Mouse (Mus musculus): ENCODE data around the gene Prss35. TPM values are rescaled to one million over a fixed set of nuclear protein-coding genes. Genes with fewer than 3 reads are reported as not detected.

The Prss35 gene
- polyA plus RNA-seq (2014; fragmentation: Nextera tagmentation; extraction: Ambion mirVana), result 5.4 and 6.1 TPM in 2 replicates

DNA sequence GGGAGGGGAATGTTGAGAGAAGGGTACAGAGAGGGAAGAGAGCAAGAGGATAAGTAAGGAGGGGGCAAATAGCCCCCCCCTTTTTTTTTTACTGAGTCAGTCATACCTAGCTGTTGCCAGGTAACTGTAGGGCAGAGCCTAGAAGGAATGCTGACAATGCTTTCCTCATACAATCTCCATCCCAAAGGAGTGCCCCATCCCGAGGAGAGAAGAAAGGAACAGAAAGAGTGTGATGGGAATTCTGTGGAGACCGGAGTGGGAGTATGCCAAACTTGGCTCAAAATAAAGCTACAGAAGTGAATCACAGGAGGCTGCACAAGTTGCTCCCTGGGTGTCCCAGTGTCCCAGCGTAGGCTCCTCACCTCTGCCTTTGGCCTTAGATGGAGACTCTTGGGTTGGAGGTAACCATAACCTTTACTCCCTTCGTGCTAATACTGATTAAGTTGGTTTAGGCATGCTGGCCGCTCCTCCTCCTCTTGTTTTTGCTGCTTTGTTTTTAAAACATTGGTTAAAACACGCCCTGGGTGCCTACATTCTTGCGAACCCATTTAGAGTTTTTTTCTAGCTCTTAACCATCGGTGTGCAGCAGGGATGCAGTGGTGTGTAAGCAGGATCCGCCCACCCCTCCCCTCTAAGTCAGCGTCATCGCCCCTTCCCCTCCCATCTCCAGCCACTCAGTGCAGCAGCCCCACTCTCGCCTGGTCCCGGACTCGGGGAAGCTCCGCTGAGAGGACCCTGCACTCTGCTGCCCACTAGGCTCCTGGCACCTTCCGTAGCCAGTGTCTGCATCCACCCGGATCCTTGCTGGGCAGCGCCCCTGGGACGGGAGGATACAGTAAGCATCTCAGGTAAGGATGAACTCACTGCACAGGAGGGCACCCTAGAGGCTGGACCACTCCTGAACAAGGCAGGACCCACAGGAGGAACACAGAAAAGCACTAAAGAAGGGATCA lies at the start of gene Prss35:
TSS of gene Prss35 (plus strand) at position 691 of the 953 bp plus-strand sequence.
- H3K4me3 ChIP-seq (ENCODE audit: low read depth, low read length), result peak within 1 kb of the TSS; percentile 35
- no peaks in the 10 kb centered on the region for H3K36me3 ChIP-seq (replicated peaks; ENCODE audit: control insufficient read depth, insufficient read depth, low read depth, low read length)
- 4% methylated on average over 19 of the region's 19 CpGs for WGBS
- peak within 1 kb of the TSS; percentile 68 for H3K4me2 ChIP-seq (ENCODE audit: low read depth, low read length)
- no peaks in the 10 kb centered on the region for H3K9me3 ChIP-seq (replicated peaks; ENCODE audit: control insufficient read depth, low read length)
- H3K4me1 ChIP-seq (ENCODE audit: control insufficient read depth, insufficient read depth, low read length), result no peaks in the 10 kb centered on the region; the same call in 1 of the 2 replicates
- peak within 1 kb of the TSS; percentile 50 for H3K9ac ChIP-seq (replicated peaks; ENCODE audit: low read length)
- ATAC-seq (replicated peaks; ENCODE audit: insufficient number of reproducible peaks, low FRiP score, low TSS enrichment, low read depth) (peak; percentile 82), DNase-seq (ENCODE audit: low spot score) (peak; percentile 74)
- no peaks in the 10 kb centered on the region for H3K27me3 ChIP-seq (ENCODE audit: control insufficient read depth, insufficient read depth, low read length)
- H3K27ac ChIP-seq (replicated peaks; ENCODE audit: low read depth, low read length), result no peak within 1 kb of the TSS

DNA sequence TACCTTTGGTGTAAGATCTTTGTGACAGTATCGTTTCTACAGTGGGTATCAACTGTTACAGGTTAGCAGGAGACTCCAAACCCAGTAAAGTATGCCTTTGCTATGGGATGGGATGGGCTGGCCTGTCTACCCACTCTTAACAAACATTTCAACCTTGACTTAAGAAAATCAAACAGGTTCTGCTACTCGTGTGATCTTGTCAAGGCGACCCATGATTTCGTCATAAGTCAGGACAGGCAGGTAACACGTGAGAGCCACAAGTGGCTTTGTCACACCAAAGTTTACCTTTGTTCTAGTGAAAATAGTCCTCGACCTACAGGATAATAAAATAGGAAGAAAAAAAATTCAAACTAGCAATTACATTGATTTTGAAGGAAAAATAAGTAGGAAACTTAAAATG lies 49.5 kb upstream of the Prss35 start:
- Histone ChIP-seq H3K27me3 (ENCODE audit: control insufficient read depth, insufficient read depth, low read length) (no peaks in the 10 kb centered on the region; the same call in 1 of the 2 replicates), H3K4me3 (ENCODE audit: low read depth, low read length) (no peak overlapping the region), H3K27ac (replicated peaks; ENCODE audit: low read depth, low read length) (no peak overlapping the region), H3K9ac (replicated peaks; ENCODE audit: low read length) (no peak overlapping the region), H3K36me3 (replicated peaks; ENCODE audit: control insufficient read depth, insufficient read depth, low read depth, low read length) (no peaks in the 10 kb centered on the region), H3K4me2 (ENCODE audit: low read depth, low read length) (no peak overlapping the region), H3K9me3 (replicated peaks; ENCODE audit: control insufficient read depth, low read length) (no peaks in the 10 kb centered on the region), H3K4me1 (ENCODE audit: control insufficient read depth, insufficient read depth, low read length) (no peaks in the 10 kb centered on the region)
- ATAC-seq (replicated peaks; ENCODE audit: insufficient number of reproducible peaks, low FRiP score, low TSS enrichment, low read depth), result no peak
- no peak for DNase-seq (ENCODE audit: low spot score)
- WGBS, result 88% methylated on average over 6 of the region's 6 CpGs

DNA sequence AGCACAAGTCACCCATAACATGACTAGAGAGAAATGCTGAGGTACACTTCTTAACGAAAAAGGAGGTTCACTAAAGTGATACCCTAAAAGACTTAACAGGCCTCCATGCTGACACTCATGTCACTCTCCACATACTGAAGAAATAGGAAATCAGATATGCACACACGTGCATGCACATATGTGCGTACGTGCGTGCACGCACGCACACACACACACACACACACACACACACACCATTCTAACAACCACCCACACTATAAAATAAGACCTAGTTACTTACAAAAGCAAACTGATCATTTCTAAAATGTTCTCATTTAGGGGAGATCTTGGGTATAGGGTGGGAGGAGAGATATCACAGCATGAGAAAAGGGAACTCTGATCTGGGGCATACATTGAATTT lies 48.8 kb upstream of the Prss35 start:
- no peak for DNase-seq (ENCODE audit: low spot score)
- Histone ChIP-seq H3K4me2 (ENCODE audit: low read depth, low read length) (no peak overlapping the region), H3K36me3 (replicated peaks; ENCODE audit: control insufficient read depth, insufficient read depth, low read depth, low read length) (no peaks in the 10 kb centered on the region), H3K9me3 (replicated peaks; ENCODE audit: control insufficient read depth, low read length) (no peaks in the 10 kb centered on the region), H3K4me3 (ENCODE audit: low read depth, low read length) (no peak overlapping the region), H3K27ac (replicated peaks; ENCODE audit: low read depth, low read length) (no peak overlapping the region), H3K27me3 (ENCODE audit: control insufficient read depth, insufficient read depth, low read length) (no peaks in the 10 kb centered on the region; the same call in 1 of the 2 replicates), H3K4me1 (ENCODE audit: control insufficient read depth, insufficient read depth, low read length) (no peaks in the 10 kb centered on the region), H3K9ac (replicated peaks; ENCODE audit: low read length) (no peak overlapping the region)
- ATAC-seq (replicated peaks; ENCODE audit: insufficient number of reproducible peaks, low FRiP score, low TSS enrichment, low read depth), result no peak
- 91% methylated on average over 7 of the region's 7 CpGs for whole genome bisulfite sequencing

DNA sequence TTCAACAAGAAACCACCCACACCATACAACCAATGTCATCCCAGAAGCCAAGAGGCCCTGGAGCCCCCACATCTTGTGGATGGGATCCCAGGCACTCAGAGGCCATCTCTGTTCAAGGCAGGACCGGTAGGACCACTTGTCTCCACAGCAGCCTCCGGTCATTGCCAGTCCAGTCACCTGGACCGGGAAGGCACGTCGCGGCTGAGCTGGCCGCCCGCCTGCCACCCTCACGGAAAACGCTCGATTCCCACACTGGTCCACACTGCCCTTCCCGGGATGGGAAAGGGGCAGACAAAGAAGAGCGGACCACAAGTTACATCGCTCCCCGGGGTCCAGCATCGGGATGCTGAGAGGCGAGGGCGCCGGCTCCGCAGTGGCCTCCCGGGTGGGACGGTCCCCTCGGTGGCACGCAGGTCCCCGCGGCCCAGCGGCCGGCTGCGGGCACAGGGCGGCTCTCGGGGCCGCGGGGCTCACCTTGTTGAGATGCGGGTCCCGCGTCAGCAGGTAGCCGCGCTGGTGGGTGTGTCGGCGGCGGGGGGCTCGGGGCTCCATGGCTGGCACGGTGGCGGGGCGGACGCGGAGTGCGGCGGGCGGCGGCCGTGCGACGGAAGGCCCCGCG lies 48.1 kb upstream of the Prss35 start:
- Histone ChIP-seq H3K9me3 (replicated peaks; ENCODE audit: control insufficient read depth, low read length) (no peaks in the 10 kb centered on the region), H3K4me2 (ENCODE audit: low read depth, low read length) (peak overlapping the region; percentile 96), H3K9ac (replicated peaks; ENCODE audit: low read length) (peak overlapping the region; percentile 79), H3K4me3 (ENCODE audit: low read depth, low read length) (peak overlapping the region; percentile 73), H3K36me3 (replicated peaks; ENCODE audit: control insufficient read depth, insufficient read depth, low read depth, low read length) (no peaks in the 10 kb centered on the region), H3K4me1 (ENCODE audit: control insufficient read depth, insufficient read depth, low read length) (no peaks in the 10 kb centered on the region), H3K27ac (replicated peaks; ENCODE audit: low read depth, low read length) (no peak overlapping the region), H3K27me3 (ENCODE audit: control insufficient read depth, insufficient read depth, low read length) (no peaks in the 10 kb centered on the region; the same call in 1 of the 2 replicates)
- peak; percentile 40 for DNase-seq (ENCODE audit: low spot score)
- peak; percentile 66 for ATAC-seq (replicated peaks; ENCODE audit: insufficient number of reproducible peaks, low FRiP score, low TSS enrichment, low read depth)
- under 1% methylated on average over 34 of the region's 56 CpGs for WGBS

DNA sequence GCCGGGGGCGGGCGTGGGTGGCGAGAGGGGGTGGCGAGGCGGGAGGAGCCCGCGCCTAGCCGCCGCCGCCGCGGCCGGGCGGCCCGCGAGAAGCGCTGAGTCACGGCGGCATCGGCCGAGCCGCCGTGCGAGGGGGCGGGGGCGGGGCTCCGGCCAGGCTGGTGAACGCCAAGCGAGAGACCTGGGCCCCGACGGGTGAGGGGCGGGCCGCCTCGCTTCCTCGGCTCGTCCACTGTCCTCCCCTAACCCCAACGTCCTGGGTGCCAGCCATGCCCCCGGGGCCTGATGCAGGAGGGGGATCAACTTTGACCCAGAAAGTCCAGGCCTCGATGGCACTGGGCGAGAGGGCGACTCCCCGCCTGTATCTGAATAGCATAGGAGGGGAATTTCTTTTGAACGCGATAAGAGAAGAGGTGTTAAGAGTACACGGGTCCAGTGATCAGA lies 47.6 kb upstream of the Prss35 start, which contains the start of gene Me1:
TSS of gene Me1 (minus strand) at position 136 of the 444 bp plus-strand sequence.
- H3K9me3 ChIP-seq (replicated peaks; ENCODE audit: control insufficient read depth, low read length), result no peaks in the 10 kb centered on the region
- H3K4me2 ChIP-seq (ENCODE audit: low read depth, low read length), result peak within 1 kb of the TSS; percentile 96
- WGBS, result under 1% methylated on average over 25 of the region's 46 CpGs
- H3K27ac ChIP-seq (replicated peaks; ENCODE audit: low read depth, low read length), result no peak within 1 kb of the TSS
- H3K4me3 ChIP-seq (ENCODE audit: low read depth, low read length), result peak within 1 kb of the TSS; percentile 73
- DNase-seq (ENCODE audit: low spot score), result peak; percentile 66
- peak within 1 kb of the TSS; percentile 79 for H3K9ac ChIP-seq (replicated peaks; ENCODE audit: low read length)
- no peaks in the 10 kb centered on the region; the same call in 1 of the 2 replicates for H3K27me3 ChIP-seq (ENCODE audit: control insufficient read depth, insufficient read depth, low read length)
- H3K4me1 ChIP-seq (ENCODE audit: control insufficient read depth, insufficient read depth, low read length), result no peaks in the 10 kb centered on the region
- no peaks in the 10 kb centered on the region for H3K36me3 ChIP-seq (replicated peaks; ENCODE audit: control insufficient read depth, insufficient read depth, low read depth, low read length)
- peak; percentile 85 for ATAC-seq (replicated peaks; ENCODE audit: insufficient number of reproducible peaks, low FRiP score, low TSS enrichment, low read depth)

DNA sequence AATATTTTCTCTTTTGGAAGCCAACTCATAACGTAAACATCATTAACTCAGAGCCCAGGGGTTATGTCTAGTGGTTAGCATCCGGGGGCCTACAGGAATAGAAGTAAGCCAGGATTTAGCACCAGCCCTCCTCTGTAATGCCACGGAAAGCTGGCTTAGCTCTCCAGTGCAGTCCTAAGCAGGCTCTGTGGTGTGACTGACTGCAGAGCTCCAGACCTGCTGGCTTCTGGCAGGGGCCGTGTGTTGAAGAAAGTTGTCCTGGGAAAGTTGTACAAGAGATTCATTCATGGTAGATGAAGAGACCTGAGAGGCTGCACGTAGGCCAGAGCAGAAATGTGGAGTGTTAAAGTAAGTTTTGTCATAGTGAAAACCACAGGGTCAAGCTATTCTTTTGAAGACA lies 42.2 kb upstream of the Prss35 start:
- 23% methylated on average over 5 of the region's 5 CpGs for WGBS
- Histone ChIP-seq H3K27me3 (ENCODE audit: control insufficient read depth, insufficient read depth, low read length) (no peaks in the 10 kb centered on the region), H3K9me3 (replicated peaks; ENCODE audit: control insufficient read depth, low read length) (no peaks in the 10 kb centered on the region), H3K4me3 (ENCODE audit: low read depth, low read length) (no peak overlapping the region), H3K4me2 (ENCODE audit: low read depth, low read length) (no peak overlapping the region), H3K36me3 (replicated peaks; ENCODE audit: control insufficient read depth, insufficient read depth, low read depth, low read length) (no peaks in the 10 kb centered on the region), H3K4me1 (ENCODE audit: control insufficient read depth, insufficient read depth, low read length) (no peaks in the 10 kb centered on the region), H3K27ac (replicated peaks; ENCODE audit: low read depth, low read length) (no peak overlapping the region), H3K9ac (replicated peaks; ENCODE audit: low read length) (no peak overlapping the region)
- ATAC-seq (replicated peaks; ENCODE audit: insufficient number of reproducible peaks, low FRiP score, low TSS enrichment, low read depth) (no peak), DNase-seq (ENCODE audit: low spot score) (peak; percentile 37)

DNA sequence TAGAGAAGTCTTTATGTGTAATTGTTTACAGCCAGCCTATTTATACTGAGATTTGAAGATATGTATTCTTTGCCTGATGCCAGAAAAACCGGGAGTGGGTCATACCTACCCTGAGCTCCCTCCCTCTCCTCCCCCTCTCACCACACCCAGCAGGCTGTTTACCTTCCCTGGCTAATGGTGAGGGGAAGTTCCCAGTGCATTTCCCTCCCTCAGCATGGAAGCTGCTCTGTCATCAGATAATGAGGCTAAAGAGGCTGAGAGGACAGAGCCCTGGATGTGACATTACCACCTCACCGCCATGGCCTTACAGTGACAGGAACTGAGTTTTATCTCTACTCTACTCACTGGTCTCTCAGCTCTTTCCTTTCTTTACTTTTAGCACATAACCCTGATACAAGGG lies 41.6 kb upstream of the Prss35 start:
- H3K4me1 ChIP-seq (ENCODE audit: control insufficient read depth, insufficient read depth, low read length), result no peaks in the 10 kb centered on the region
- no peak for ATAC-seq (replicated peaks; ENCODE audit: insufficient number of reproducible peaks, low FRiP score, low TSS enrichment, low read depth)
- H3K27ac ChIP-seq (replicated peaks; ENCODE audit: low read depth, low read length), result no peak overlapping the region
- H3K9me3 ChIP-seq (replicated peaks; ENCODE audit: control insufficient read depth, low read length), result no peaks in the 10 kb centered on the region
- H3K4me3 ChIP-seq (ENCODE audit: low read depth, low read length), result no peak overlapping the region
- H3K9ac ChIP-seq (replicated peaks; ENCODE audit: low read length), result no peak overlapping the region
- H3K36me3 ChIP-seq (replicated peaks; ENCODE audit: control insufficient read depth, insufficient read depth, low read depth, low read length), result no peaks in the 10 kb centered on the region
- no peak overlapping the region for H3K4me2 ChIP-seq (ENCODE audit: low read depth, low read length)
- H3K27me3 ChIP-seq (ENCODE audit: control insufficient read depth, insufficient read depth, low read length), result no peaks in the 10 kb centered on the region
- DNase-seq (ENCODE audit: low spot score), result no peak
- 26% methylated on average over 2 of the region's 2 CpGs for WGBS

DNA sequence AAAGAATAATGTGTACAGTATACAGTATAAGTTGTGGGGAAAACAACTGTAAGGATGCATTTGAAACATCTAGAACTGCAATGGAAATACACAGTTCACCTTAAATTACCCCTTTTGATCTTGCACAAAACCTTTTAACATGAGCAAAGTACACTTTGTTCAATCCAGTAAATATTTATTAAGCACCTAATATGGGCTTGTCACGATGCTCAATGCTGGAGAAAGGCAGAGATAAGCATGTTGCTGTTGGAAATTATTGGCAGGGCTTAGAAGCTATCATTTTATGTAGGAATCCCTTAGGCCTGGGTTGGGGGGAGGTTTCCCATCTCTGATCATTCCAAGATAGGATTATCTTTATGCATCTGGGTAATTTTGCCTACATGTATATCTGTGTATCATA lies 36.0 kb upstream of the Prss35 start:
- Histone ChIP-seq H3K27me3 (ENCODE audit: control insufficient read depth, insufficient read depth, low read length) (no peaks in the 10 kb centered on the region), H3K4me2 (ENCODE audit: low read depth, low read length) (no peak overlapping the region), H3K9ac (replicated peaks; ENCODE audit: low read length) (no peak overlapping the region), H3K27ac (replicated peaks; ENCODE audit: low read depth, low read length) (no peak overlapping the region), H3K9me3 (replicated peaks; ENCODE audit: control insufficient read depth, low read length) (no peaks in the 10 kb centered on the region), H3K36me3 (replicated peaks; ENCODE audit: control insufficient read depth, insufficient read depth, low read depth, low read length) (no peaks in the 10 kb centered on the region), H3K4me1 (ENCODE audit: control insufficient read depth, insufficient read depth, low read length) (no peaks in the 10 kb centered on the region), H3K4me3 (ENCODE audit: low read depth, low read length) (no peak overlapping the region)
- DNase-seq (ENCODE audit: low spot score) (no peak), ATAC-seq (replicated peaks; ENCODE audit: insufficient number of reproducible peaks, low FRiP score, low TSS enrichment, low read depth) (no peak)
- 83% methylated on average over 1 of the region's 1 CpGs for WGBS

Data from embryonic facial prominence, embryonic 11.5 days (tissue).